Comparison of ENCODE assay signal across 1 mouse cellular context in the genomic region with DNA sequence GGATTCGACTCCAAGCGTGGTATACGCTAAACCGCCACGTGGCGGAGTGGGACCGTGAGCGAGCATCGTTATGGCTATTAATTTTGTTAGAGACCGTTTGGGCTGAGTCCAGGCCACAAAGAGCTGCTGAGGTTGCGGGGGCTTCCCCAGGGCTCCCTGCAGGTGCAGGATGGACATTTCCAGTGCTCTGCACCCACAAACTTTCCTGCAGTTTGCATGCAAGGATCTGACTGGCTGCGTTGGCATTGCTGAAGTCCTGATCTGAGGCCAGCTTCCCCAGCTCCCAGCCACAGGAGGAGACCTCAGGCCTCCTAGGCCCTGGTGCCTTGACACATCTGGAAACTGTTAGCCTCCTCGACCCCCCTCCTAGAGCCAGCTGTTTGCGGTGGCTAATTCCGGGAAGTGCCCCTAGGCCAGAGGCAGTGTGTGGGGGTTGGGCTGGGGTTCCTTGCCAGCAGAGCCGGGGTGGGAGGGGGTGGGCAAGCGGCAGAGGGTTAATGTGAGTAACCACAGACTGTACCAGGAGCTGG.
TF ChIP-seq lines count a peak whose summit lies in the region.

No protein-coding gene starts in this region.

TF ChIP-seq in myocyte, 11 proteins besides CTCF, POLR2A, EP300 and RAD21 (continued from another document):
- TF ChIP-seq MYOD1 (IDR thresholded peaks at IDR 0.05; ENCODE audit: control insufficient read depth in 1 of 3, insufficient read length in 2 of 3, low read depth in 2 of 3) (peak in 2 of 3 experiments; percentile 43 to 53), TCF12 (IDR thresholded peaks at IDR 0.05; ENCODE audit: insufficient read depth, poor library complexity, severe bottlenecking) (peak; percentile 9)
